Mouse (Mus musculus) heart, embryonic 11.5 days (tissue): ENCODE measurements at regions not wholly inside any gene's neighbourhood (a gene's known extent, or its start where the extent isn't known, plus 50 kb on each side); places are given as distances from the start of the nearest gene placed in this dataset.

Source experiments
- ATAC-seq: fragments of 200-750 bp; cut with Nextera tagmentation; replicated peaks from 2 replicates; pipeline ENCODE4 v1.8.0; 2017; ENCODE audit warnings: moderate library complexity; ENCODE audit not compliant: insufficient number of reproducible peaks, low FRiP score, low TSS enrichment
- H3K27ac ChIP-seq: fragments of 300-500 bp; sonication (generic); 2 replicates; pipeline ENCODE4 v1.5.1; 2014; ENCODE audit warnings: mild to moderate bottlenecking, low read depth, low read length
- H3K27me3 ChIP-seq: fragments of 300-500 bp; sonication (generic); 2 replicates; pipeline ENCODE4 v1.6.1; 2014; ENCODE audit warnings: mild to moderate bottlenecking, low read length, mixed read lengths; ENCODE audit not compliant: control insufficient read depth, insufficient read depth
- H3K36me3 ChIP-seq: fragments of 300-500 bp; sonication (generic); 2 replicates; pipeline ENCODE4 v1.6.1; 2014; ENCODE audit warnings: mild to moderate bottlenecking, low read length, moderate library complexity, mixed read lengths; ENCODE audit not compliant: control insufficient read depth, insufficient read depth
- H3K4me1 ChIP-seq: fragments of 300-500 bp; sonication (generic); 2 replicates; pipeline ENCODE4 v1.6.1; 2014; ENCODE audit warnings: low read length; ENCODE audit not compliant: control insufficient read depth, insufficient read depth
- H3K4me2 ChIP-seq: fragments of 300-500 bp; sonication (generic); 2 replicates; pipeline ENCODE4 v1.6.1; 2014; ENCODE audit warnings: mild to moderate bottlenecking, moderate library complexity
- H3K4me3 ChIP-seq: fragments of 300-500 bp; sonication (generic); 2 replicates; pipeline ENCODE4 v1.5.1; 2014; ENCODE audit warnings: low read depth, low read length
- H3K9ac ChIP-seq: fragments of 300-500 bp; sonication (generic); 2 replicates; pipeline ENCODE4 v1.6.1; 2014; ENCODE audit warnings: mild to moderate bottlenecking, low read depth, low read length, moderate library complexity
- H3K9me3 ChIP-seq: fragments of 300-500 bp; sonication (generic); replicated peaks from 2 replicates; pipeline ENCODE4 v1.6.1; 2016; ENCODE audit warnings: low read length; ENCODE audit not compliant: control insufficient read depth
- WGBS: fragments of 180-500 bp; shearing (Covaris S2); extraction: QIAGEN DNeasy Blood & Tissue Kit; methylation state at CpG from one replicate; pipeline ENCODE4 v1.1.7; 2014; ENCODE audit not compliant: insufficient replicate concordance; 5-methylcytosine and 5-hydroxymethylcytosine counted together

DNA sequence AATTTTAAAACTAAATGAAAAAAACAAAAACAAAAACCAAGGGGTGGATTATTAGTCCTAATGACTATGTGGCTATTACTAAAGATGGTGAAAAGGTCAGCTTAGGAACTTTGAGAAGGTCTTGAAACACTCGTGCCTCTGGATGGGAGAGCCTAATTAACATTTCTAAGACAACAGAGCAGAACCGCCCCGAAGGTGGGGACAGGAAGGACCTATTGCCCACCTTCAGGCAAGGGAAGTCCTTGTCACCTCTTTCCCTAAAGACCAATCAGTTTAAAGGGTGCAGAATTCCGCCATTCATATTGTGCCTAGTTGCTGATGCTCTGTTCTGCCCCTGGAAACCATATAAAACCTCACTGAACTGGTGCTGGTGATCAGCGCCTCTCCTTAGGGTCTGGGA is 63.5 kb upstream of the Nap1l1 start:
- no peak for ATAC-seq

DNA sequence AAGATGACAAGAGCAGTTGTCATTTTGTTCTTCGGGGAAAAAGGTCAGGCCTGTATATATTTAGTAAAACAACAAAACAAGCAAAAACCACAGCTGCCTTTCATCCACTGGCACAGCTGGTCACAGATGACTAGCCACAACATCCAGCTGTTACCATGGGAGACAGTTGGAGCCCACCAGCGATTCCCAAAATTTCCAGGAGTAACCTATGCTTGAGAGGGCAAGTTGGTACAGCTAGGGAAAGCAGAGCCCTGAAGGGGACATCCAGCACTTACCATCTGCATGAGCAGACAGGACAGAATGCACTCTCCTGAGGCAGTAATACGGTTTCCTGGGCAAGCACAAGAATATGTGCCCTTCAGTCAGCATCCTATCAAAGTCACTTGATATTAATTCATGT is 62.9 kb upstream of the Nap1l1 start:
- Histone ChIP-seq H3K27me3 (no peaks in the 10 kb centered on the region), H3K4me2 (no peak overlapping the region), H3K27ac (no peak overlapping the region), H3K9ac (no peak overlapping the region), H3K4me3 (no peak overlapping the region), H3K4me1 (no peaks in the 10 kb centered on the region), H3K36me3 (no peaks in the 10 kb centered on the region), H3K9me3 (no peaks in the 10 kb centered on the region)
- WGBS: 77% methylated on average over 3 of the region's 3 CpGs
- no peak for ATAC-seq

More for the DNA sequence above, 63.5 kb upstream of the Nap1l1 start:
- 82% methylated on average over 5 of the region's 5 CpGs for WGBS
- Histone ChIP-seq H3K4me2 (no peak overlapping the region), H3K9ac (no peak overlapping the region), H3K36me3 (no peaks in the 10 kb centered on the region), H3K27ac (no peak overlapping the region), H3K9me3 (no peaks in the 10 kb centered on the region), H3K27me3 (no peaks in the 10 kb centered on the region), H3K4me3 (no peak overlapping the region), H3K4me1 (no peaks in the 10 kb centered on the region)

DNA sequence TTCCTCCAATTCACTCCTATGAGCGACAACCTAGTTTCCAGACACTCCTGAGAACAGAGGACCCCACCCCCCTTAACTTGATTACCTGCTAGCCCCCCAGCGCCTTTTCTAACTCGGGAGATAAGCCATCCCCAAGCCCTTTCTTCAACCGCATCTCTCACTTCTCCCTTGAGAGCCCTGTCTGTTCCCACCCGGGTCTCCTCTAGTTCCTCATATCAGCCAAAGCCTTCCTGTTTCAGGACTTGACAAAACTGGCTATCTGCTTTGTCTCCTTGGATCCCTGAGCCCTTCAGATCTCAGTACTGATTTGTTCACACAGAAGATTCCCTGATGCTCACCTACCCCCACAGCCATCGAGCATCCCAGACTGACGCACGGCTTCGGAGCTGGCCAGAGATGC is 61.5 kb upstream of the Nap1l1 start:
- Histone ChIP-seq H3K4me1 (no peaks in the 10 kb centered on the region), H3K27ac (no peak overlapping the region), H3K36me3 (no peaks in the 10 kb centered on the region), H3K4me3 (no peak overlapping the region), H3K4me2 (no peak overlapping the region), H3K27me3 (no peaks in the 10 kb centered on the region), H3K9ac (no peak overlapping the region), H3K9me3 (no peaks in the 10 kb centered on the region)
- WGBS: 60% methylated on average over 9 of the region's 9 CpGs
- ATAC-seq: no peak

DNA sequence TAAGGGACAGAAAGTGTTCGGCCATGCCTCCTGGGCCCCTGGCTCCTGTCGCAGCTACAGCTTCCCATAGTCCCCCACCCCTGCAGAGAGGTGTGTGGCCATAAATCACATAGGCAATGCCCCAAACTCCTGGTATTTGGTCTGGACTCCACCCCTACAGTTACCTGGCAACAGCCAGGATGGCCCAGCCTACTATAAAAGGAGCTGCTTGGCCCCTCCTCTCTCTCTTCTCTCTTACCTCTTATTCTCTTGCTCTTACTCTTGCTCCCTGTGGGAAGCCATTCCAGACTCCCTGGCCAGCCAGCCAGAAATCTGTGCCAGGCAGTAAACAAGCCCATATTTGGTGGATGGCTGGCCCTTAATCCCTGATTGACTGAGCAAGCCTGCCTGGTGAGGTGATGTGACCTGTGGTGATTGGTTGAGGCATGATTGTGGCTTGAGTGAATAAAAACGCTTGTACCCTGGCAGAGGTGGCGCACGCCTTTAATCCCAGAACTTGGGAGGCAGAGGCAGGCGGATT is 56.4 kb upstream of the Nap1l1 start:
- peaks cover 5% of the 10 kb centered on the region for H3K4me1 ChIP-seq
- H3K9ac ChIP-seq: no peak overlapping the region
- H3K4me3 ChIP-seq: no peak overlapping the region
- no peak overlapping the region for H3K4me2 ChIP-seq
- H3K9me3 ChIP-seq: 0 out of 2 replicates have a peak, but pooled peaks cover 2% of the 10 kb centered on the region
- H3K36me3 ChIP-seq: no peaks in the 10 kb centered on the region
- WGBS: 86% methylated on average over 6 of the region's 6 CpGs
- no peak overlapping the region for H3K27ac ChIP-seq
- ATAC-seq: no peak
- no peaks in the 10 kb centered on the region for H3K27me3 ChIP-seq

DNA sequence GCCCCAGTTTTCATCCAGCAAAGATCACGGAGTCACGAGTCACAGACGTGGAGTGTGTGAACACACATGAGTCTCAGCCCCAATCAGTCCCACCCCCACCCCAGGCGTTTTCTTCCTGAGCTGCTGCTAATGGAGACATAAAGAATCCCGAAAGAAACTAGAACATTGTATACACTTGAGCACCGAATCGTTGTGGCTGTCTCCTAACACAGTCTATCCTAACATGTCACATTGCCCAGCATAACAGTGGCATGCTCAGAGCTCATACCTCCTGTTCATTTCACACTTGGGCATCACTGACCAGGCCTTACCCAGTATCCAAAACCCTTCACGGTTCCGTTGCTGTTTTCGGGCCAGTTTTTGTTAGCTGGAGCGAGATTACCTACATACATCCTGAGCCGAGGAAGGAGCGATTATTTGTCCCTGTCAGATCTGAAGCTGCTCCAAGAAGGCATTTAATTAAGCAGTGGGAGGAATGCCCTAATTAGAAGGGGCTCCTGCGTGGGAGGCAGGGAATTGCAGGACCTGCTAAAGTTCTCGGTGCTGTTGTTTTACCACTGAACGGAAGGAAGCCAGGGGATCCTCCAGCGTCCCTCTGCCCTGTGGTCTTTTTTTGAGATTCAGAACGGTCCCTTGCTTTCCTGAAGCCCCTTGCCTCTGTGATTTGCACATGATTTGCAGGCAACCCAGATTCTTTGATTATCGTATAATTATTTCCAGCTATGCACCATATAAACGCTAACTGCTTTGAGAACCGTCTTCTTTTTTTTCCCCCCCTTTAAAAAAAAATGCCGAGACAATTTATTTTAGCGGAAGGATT is 53.4 kb upstream of the Nap1l1 start:
- Histone ChIP-seq H3K9me3 (0 out of 2 replicates have a peak, but pooled peaks cover 2% of the 10 kb centered on the region), H3K36me3 (no peaks in the 10 kb centered on the region), H3K4me3 (peak overlapping the region; percentile 24; the same call in 1 of the 2 replicates), H3K27me3 (no peaks in the 10 kb centered on the region), H3K4me2 (peak overlapping the region; percentile 60), H3K9ac (peak overlapping the region; percentile 64), H3K4me1 (peaks cover 9% of the 10 kb centered on the region), H3K27ac (no peak overlapping the region)
- 22% methylated on average over 23 of the region's 23 CpGs for WGBS
- ATAC-seq: no peak

DNA sequence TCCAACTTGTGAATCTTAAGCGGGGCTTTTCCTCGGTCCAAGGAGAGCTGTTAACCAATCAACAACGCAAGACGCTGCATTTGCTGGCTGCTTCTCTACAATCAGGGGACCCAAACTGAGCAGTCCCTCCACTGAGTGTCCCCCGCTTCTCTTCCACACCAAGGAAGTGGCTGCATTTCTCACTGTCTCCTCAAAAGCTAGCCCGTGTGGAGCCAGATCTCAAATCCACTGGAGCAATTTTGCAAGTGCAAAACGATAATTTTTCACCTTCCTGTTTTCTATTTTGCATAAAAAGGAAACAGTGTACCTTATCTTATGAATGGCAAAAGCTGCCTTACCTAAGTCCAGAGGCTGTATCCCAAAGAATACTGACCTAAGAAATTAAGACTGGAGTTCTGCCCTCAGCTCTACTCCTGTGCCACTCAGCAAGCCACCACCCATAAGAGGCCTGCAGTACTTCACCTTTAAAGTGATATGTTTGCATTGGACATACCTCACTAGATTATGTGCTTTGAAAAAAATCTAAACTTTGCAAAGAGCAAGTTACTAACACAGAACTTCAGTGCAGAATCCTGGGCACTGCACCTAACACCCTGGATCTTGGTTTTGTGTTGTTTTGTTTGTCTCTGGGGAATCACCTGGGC is 52.7 kb upstream of the Nap1l1 start:
- H3K27ac ChIP-seq: no peak overlapping the region
- 0 out of 2 replicates have a peak, but pooled peaks cover 2% of the 10 kb centered on the region for H3K9me3 ChIP-seq
- peak overlapping the region; percentile 64 for H3K9ac ChIP-seq
- H3K27me3 ChIP-seq: no peaks in the 10 kb centered on the region
- peaks cover 9% of the 10 kb centered on the region for H3K4me1 ChIP-seq
- no peak for ATAC-seq
- peak overlapping the region; percentile 24; the same call in 1 of the 2 replicates for H3K4me3 ChIP-seq
- peak overlapping the region; percentile 60 for H3K4me2 ChIP-seq
- H3K36me3 ChIP-seq: no peaks in the 10 kb centered on the region
- 19% methylated on average over 7 of the region's 7 CpGs for WGBS

DNA sequence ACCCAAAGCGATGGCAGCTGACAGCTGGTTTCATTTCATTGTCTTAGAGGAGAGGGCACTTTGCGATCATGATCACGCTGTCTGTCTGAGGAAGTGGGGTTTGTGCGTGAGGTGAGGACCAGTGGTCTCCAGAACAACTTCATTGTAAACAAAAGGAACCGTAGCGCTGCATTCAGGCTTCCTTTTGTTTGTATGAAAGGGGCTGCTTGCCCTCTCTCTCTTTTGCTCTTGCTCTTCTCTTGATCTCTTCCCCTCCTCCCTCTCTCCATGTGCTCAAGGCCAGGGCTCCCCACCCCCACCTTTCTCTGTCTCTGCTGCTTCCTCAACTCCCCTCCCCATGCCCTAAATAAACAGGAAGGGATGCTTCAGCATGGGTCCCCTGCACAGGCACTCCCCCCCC is 51.0 kb upstream of the Nap1l1 start:
- no peak overlapping the region for H3K9ac ChIP-seq
- peak overlapping the region; percentile 12; the same call in 1 of the 2 replicates for H3K4me3 ChIP-seq
- H3K27ac ChIP-seq: no peak overlapping the region

DNA sequence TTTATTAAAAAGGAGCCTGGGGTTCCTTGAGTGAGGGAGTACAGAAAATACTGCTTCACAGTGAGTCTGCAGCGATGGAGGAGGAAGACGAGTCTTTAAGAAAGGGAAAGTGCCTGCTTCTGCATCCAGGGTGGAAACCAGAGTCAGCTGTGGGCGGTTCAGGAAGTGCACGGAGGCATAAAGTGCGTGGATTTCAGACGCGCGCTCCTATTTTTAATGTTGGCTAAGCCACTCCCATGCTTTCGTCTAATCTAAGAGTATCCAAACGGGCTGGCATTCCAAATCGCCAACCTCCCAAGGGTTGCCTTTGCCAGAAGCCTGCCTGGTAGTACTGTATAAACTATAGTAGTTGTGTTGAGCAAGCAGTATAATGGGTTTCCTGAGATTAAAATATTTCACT is 50.4 kb upstream of the Nap1l1 start:
- no peak for ATAC-seq
- Histone ChIP-seq H3K27ac (no peak overlapping the region), H3K4me3 (0 out of 2 replicates have a peak overlapping the region, but pooled peaks have one; percentile 4)

More for the DNA sequence above, 51.0 kb upstream of the Nap1l1 start:
- H3K9me3 ChIP-seq: 0 out of 2 replicates have a peak, but pooled peaks cover 2% of the 10 kb centered on the region
- no peaks in the 10 kb centered on the region for H3K36me3 ChIP-seq
- no peaks in the 10 kb centered on the region for H3K27me3 ChIP-seq
- WGBS: 14% methylated on average over 6 of the region's 6 CpGs
- H3K4me1 ChIP-seq: peaks cover 9% of the 10 kb centered on the region
- peak; percentile 60; the same call in 1 of the 2 replicates for ATAC-seq
- peak overlapping the region; percentile 54 for H3K4me2 ChIP-seq

More for the DNA sequence above, 50.4 kb upstream of the Nap1l1 start:
- H3K4me1 ChIP-seq: peaks cover 9% of the 10 kb centered on the region
- H3K36me3 ChIP-seq: no peaks in the 10 kb centered on the region
- 0 out of 2 replicates have a peak overlapping the region, but pooled peaks have one; percentile 4 for H3K9ac ChIP-seq
- H3K4me2 ChIP-seq: peak overlapping the region; percentile 39
- H3K27me3 ChIP-seq: no peaks in the 10 kb centered on the region
- 30% methylated on average over 11 of the region's 11 CpGs for WGBS
- H3K9me3 ChIP-seq: no peaks in the 10 kb centered on the region
